Mouse (Mus musculus) thymus, adult 2 months (tissue): ENCODE measurements around the gene Fzd1. TPM values are rescaled to one million over a fixed set of nuclear protein-coding genes. Genes with fewer than 3 reads are reported as not detected.

Experiments
- DNase-seq: peaks from one replicate; pipeline ENCODE4 v3.0.0; 2021
- H3K27ac ChIP-seq: fragments of 200-500 bp; 2 replicates; pipeline ENCODE4 v1.5.1; 2012; ENCODE audit warnings: low read length, control low read depth; ENCODE audit not compliant: control insufficient read depth, insufficient read depth
- H3K27me3 ChIP-seq: fragments of 200-500 bp; 2 replicates; pipeline ENCODE4 v1.6.1; 2012; ENCODE audit warnings: mild to moderate bottlenecking, low read length, moderate library complexity, mixed read lengths; ENCODE audit not compliant: control insufficient read depth, insufficient read depth
- H3K36me3 ChIP-seq: fragments of 200-500 bp; 2 replicates; pipeline ENCODE4 v1.6.1; 2012; ENCODE audit warnings: mild to moderate bottlenecking, low read length, moderate library complexity; ENCODE audit not compliant: control insufficient read depth, insufficient read depth
- H3K4me1 ChIP-seq: fragments of 200-500 bp; replicated peaks from 2 replicates; pipeline ENCODE4 v1.6.1; 2012; ENCODE audit warnings: low read length; ENCODE audit not compliant: control insufficient read depth, insufficient read depth
- H3K4me3 ChIP-seq: fragments of 200-500 bp; 2 replicates; pipeline ENCODE4 v1.5.1; 2012; ENCODE audit warnings: mild to moderate bottlenecking, low read length, control low read depth, moderate library complexity; ENCODE audit not compliant: control insufficient read depth, insufficient read depth
- CTCF ChIP-seq: fragments of 200-500 bp; IDR thresholded peaks from 2 replicates; pipeline ENCODE4 v1.5.1; 2012; ENCODE audit warnings: mild to moderate bottlenecking, control low read depth, low read length, moderate library complexity, borderline replicate concordance; ENCODE audit not compliant: control insufficient read depth, poor library complexity, insufficient read depth; ENCODE audit errors: extremely low read depth
- POLR2A ChIP-seq: fragments of 200-500 bp; IDR thresholded peaks from 2 replicates; pipeline ENCODE4 v1.6.1; 2012; ENCODE audit warnings: mild to moderate bottlenecking, low read length, control low read depth, moderate library complexity; ENCODE audit not compliant: control insufficient read depth, poor library complexity, insufficient read depth; ENCODE audit errors: extremely low read depth
- WGBS: fragments of 180-500 bp; shearing (Covaris S2); methylation state at CpG from one replicate; pipeline ENCODE4 v1.1.7; 2018; 5-methylcytosine and 5-hydroxymethylcytosine counted together
- polyA plus RNA-seq: library from polyadenylated mRNA; depleted of rRNA; stranded (reverse); fragments of >200 nt; gene quantifications from 2 replicates; pipeline ENCODE4 v1.2.3, GENCODE M21; 2012

Fzd1 gene
- polyA plus RNA-seq, 1 experiment, result 5.8 TPM

DNA sequence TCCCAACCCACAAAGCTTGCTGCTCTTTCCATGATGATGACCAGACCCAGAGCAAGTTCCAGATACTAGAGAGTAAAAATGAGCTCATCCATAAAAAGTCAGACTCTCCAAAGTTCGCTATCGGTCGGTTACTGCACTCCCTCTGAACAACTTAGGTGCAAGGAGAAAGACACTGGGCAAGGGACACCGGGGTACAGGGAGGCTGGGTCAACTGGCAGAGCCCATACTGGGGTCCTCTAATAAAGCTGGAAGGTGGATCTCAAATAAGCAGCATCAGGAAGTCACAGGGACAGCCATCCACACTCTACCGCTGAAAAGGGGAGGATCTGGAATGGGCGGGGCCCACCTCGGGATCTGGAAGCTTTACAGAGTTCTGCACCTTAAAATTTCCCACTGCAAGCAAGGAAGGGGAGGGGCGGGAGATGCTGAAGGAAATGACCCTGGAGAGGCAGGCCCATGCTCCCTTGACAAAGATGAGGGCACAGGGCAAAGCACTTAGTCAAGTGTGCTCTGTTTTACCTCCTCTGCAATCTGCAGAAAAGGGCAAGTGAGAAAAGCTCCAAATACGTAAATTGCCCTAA is 3.0 kb downstream of the Fzd1 start:
- no peak for DNase-seq
- TF ChIP-seq POLR2A (no peak), CTCF (no peak)
- Histone ChIP-seq H3K36me3 (no peaks in the 10 kb centered on the region), H3K4me1 (no peaks in the 10 kb centered on the region), H3K4me3 (no peak overlapping the region), H3K27ac (no peak overlapping the region), H3K27me3 (peaks cover 3% of the 10 kb centered on the region; the same call in 1 of the 2 replicates)
- 59% methylated on average over 9 of the region's 9 CpGs for WGBS

DNA sequence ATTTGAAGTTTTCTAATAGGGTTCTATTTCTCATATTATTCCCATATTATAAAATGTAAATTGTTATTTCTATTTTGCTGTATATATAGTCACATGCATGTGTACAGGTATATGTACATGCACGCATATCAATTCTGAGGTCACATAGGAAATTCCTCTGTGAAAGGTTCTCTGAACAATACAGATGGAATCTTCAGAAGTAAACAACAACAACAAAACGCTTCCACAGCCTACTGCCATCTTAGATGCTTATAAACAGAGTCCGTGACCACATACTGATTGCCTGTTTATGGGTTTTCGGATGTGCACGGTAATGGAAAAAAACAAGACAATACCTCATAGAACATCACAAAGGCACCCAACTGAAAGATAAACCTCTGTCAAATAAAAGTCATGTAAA is 4.7 kb downstream of the Fzd1 start:
- no peak for DNase-seq
- H3K27ac ChIP-seq, result no peak overlapping the region
- H3K36me3 ChIP-seq, result no peaks in the 10 kb centered on the region
- TF ChIP-seq CTCF (no peak), POLR2A (no peak)
- 92% methylated on average over 5 of the region's 5 CpGs for WGBS
- no peak overlapping the region for H3K4me3 ChIP-seq
- H3K27me3 ChIP-seq, result no peaks in the 10 kb centered on the region; the same call in 1 of the 2 replicates
- no peaks in the 10 kb centered on the region for H3K4me1 ChIP-seq

DNA sequence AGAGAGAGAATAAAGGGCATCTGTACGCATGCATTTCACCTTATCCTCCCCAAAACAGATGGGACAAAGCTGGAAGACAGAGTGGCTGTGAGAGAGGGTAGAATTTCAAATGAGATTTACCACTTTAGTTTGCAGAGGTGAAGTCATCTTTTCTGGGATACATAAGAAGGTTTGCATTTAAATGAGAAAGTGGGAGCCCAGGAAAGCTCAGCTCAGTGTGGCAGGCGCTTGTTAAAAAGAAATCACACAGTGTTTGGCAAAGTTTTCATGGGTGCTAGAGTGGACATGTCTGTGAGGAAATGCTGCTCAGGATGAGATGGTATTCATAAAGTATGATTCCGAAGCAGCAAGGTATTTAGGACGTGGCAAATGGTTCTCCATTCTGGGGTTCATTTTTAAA is 15.1 kb downstream of the Fzd1 start:
- 86% methylated on average over 4 of the region's 4 CpGs for WGBS
- DNase-seq, result no peak
- Histone ChIP-seq H3K4me3 (no peak overlapping the region), H3K27me3 (no peaks in the 10 kb centered on the region), H3K36me3 (no peaks in the 10 kb centered on the region), H3K4me1 (no peaks in the 10 kb centered on the region), H3K27ac (no peak overlapping the region)
- TF ChIP-seq CTCF (no peak), POLR2A (no peak)

DNA sequence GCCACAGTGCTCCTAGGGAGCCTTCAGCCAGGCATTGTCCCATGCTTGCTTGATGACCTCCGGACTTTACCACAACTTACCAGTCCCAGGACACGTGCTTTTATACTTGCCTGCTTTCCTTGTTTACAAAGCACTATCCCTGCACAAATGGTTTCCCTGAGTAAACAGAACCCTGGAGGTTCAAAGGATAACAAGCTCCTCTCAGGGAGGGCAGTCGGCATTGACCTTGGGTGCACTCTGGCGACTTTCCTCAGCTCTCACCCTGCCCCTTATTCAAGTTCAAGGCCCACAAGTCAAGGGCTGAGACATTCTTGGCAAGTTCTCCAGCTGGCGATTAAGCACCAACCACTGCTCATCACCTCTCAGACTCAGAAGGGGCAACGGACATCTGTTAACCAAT is 20.8 kb downstream of the Fzd1 start:
- no peaks in the 10 kb centered on the region for H3K4me1 ChIP-seq
- no peaks in the 10 kb centered on the region for H3K36me3 ChIP-seq
- H3K4me3 ChIP-seq, result no peak overlapping the region
- WGBS, result 74% methylated on average over 6 of the region's 6 CpGs
- no peak overlapping the region for H3K27ac ChIP-seq
- no peak for TF ChIP-seq CTCF
- no peak for DNase-seq
- H3K27me3 ChIP-seq, result no peaks in the 10 kb centered on the region

DNA sequence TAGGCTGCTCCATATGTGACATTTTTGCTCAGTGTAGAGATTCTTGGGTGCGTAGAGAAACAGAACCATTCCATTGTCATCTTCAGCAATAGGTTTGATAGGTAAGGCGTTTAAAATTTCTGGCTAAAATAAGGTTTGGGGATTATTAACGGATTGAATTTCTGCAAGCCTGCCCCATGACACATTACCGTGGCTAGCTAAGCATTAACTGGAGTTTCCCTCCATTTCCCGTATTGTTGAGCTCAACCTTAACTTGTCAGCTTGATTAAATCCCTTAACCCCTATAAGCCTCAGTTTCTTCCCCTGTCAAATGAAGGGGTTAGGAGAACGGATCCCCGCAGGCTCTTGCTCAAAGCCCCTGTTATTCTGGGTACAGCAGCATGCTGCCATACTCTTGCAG is 22.4 kb downstream of the Fzd1 start:
- Histone ChIP-seq H3K27ac (no peak overlapping the region), H3K36me3 (no peaks in the 10 kb centered on the region), H3K27me3 (no peaks in the 10 kb centered on the region), H3K4me1 (no peaks in the 10 kb centered on the region), H3K4me3 (no peak overlapping the region)
- WGBS, result 93% methylated on average over 7 of the region's 7 CpGs
- DNase-seq, result no peak
- no peak for TF ChIP-seq CTCF
- TF ChIP-seq POLR2A, result no peak

DNA sequence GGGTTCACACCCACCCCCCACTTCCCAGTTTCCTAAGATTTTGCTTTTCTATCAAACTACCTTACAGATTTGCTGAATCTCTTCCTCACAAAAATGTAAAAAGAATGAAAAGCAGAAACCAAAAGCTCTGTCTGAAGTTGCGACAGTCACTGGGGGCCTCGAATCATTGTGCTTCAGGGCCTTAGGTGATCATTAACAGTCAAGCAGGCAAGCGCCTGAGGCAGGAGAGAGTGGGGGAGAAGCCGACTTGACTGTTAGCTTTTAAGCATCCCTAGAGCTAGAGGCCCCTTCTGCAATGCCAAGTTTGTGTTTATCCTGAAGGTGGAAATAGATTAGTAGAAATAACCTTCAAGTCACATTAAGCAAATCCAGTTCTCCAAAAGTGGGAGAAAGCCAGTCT is 24.6 kb downstream of the Fzd1 start:
- H3K36me3 ChIP-seq, result no peaks in the 10 kb centered on the region
- TF ChIP-seq CTCF (no peak), POLR2A (no peak)
- 92% methylated on average over 4 of the region's 4 CpGs for WGBS
- no peak overlapping the region for H3K27ac ChIP-seq
- DNase-seq, result no peak
- no peaks in the 10 kb centered on the region for H3K27me3 ChIP-seq
- H3K4me1 ChIP-seq, result no peaks in the 10 kb centered on the region
- no peak overlapping the region for H3K4me3 ChIP-seq
